Mouse (Mus musculus) MEL-GATA-1-ER (cell line): ENCODE results near the gene Plce1.

Source experiments
- DNase-seq: peaks from one replicate; pipeline ENCODE4 v3.0.0-alpha.2; 2012; ENCODE audit warnings: low read depth; ENCODE audit errors: extremely low read depth

The Plce1 gene

GRCm38 (mm10) chr19:38721808-38722207 lies 240.9 kb downstream of the Plce1 start:
- DNase-seq = no peak

DNA sequence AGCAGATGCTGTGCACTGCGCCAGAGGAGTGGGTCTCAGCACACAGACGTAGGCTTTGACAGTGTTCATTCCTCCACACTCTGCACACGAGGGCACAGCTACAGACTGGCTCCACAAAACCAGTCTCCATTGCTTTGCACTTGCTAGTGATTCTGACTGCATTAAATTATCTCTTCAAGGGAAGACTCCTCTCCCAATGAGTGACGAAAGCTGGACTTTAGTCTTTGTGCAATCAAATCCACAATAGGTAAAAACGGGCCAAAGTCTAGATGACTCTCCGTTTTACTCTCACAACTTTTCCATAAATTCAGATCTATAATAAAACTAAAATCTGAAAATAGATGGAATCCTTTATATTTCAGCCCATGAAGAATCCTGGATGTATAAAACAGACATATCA lies 242.1 kb downstream of the Plce1 start:
- DNase-seq = no peak

DNA sequence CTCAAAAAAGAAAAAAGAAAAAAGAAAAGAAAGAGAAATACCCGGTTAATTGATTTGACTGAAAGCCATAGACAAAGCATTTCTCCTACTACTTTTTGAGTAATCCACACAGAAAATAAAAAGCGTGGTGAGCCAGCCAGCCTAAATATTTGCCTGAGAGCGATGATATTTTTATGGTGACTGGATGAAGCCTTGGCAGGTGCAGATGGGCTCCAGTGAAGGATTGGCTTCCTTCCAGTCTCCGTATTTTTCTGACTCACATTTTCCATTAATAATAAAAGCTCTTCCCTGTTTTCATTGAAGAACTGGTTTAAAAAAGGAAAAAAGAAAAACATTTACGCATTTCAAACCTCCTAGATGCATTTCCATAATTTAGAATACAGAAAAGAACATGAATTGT lies 243.1 kb downstream of the Plce1 start:
- no peak for DNase-seq

DNA sequence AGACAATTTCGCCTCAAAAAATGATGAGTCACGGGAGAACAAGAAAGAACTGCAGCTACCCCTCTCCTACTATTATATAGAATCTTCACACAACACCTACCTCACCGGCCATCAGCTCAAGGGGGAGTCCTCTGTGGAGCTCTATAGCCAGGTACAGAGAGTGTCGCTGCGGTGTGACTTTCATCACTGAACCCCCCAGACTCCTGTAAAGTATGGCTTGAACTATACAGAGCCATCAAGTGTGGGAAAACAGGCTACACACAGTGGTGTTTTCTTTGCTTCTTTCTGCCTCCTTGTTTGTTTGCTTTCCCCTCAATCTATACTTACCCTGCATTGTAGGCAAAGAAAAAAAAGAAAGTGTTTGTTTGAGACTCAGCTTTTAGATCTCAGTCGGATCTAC lies 247.9 kb downstream of the Plce1 start:
- no peak for DNase-seq

DNA sequence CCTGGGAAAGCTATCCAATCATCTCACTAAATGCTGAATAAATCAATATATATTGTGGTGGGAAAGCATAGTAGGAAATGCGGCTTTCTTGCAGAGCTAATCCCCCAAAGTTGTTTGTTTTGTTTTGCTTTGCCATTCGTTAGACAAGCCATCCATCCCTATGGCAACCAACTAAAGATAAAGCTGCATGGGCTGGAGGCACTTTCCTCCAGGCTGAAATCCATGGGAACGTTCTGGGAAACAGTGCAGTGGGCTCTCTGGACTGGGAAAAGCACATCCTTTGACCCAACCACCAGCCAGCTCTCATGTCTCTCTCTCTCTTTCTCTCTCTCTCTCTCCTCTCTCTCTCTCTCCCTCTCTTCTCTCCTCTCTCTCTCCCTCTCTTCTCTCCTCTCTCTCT lies 248.4 kb downstream of the Plce1 start:
- DNase-seq = no peak

DNA sequence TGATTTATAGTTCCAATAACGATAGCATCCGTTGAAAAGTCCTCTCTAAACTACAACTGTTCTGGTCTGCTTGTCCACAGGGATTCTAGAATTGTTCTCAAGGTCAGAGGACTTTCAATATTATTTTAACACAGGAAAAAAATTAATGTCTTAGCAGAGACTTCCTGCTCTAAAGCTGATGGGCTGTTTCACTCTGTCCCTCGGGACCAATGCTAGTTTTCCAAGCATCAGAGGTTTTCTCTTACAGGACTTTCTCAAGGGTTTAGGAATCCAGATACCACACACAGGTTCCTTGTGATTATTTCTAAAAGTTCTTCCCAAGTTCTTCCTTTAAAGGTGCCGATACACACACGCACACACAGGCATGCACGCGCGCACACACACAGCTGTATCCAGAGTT lies 263.6 kb downstream of the Plce1 start:
- DNase-seq = no peak

- no peak for DNase-seq
These were observed 265.0 kb downstream of the Plce1 start for GRCm38 (mm10) chr19:38745810-38746491.

- DNase-seq = no peak
These were observed 265.6 kb downstream of the Plce1 start for GRCm38 (mm10) chr19:38746492-38747014.

DNA sequence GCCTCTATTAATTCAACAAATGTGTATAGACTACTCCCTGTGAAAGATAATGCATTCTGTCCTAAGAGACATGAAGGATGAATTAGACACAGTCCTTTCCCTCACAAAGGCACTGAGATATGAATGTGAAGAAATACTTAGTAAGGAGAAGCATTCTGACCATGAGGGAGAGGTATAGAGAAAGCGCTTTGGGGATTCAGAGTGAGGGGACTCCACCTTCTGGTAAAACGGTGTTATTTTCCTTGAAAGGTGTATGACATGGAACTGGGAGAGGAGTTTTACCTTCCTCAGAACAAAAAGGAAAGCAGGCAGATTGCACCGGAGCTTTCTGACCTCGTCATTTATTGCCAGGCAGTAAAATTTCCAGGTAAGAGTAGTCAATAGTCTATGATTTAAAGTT lies 269.3 kb downstream of the Plce1 start:
- no peak for DNase-seq

GRCm38 (mm10) chr19:38757161-38757560 lies 276.3 kb downstream of the Plce1 start:
- DNase-seq = no peak

DNA sequence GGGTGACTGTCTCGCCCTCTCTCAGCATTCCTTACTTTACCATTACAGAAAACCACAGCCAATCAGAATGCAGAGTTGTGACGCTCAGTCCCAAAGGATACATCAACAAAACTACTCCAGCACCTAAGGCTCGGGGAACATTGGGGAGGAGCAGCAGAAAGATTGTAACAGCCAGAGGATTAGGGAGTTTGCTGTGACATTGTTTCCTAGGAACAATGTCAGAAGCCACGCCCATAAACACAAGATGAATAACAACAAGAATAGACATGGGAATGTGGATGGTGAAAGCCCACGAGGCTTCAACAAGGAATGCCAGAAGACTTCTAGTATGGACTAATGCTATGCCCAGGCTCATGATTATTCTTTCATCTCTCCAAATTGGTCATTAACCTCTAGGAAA lies 277.1 kb downstream of the Plce1 start:
- no peak for DNase-seq

GRCm38 (mm10) chr19:38758685-38759472 lies 278.0 kb downstream of the Plce1 start:
- no peak for DNase-seq

- DNase-seq = no peak
These were observed 279.5 kb downstream of the Plce1 start for GRCm38 (mm10) chr19:38760441-38760840.

- no peak for DNase-seq
These were observed 285.4 kb downstream of the Plce1 start for GRCm38 (mm10) chr19:38766306-38766705.

GRCm38 (mm10) chr19:38775548-38775947 lies 294.6 kb downstream of the Plce1 start:
- peak; percentile 3 for DNase-seq

- DNase-seq = no peak
These were observed 297.9 kb downstream of the Plce1 start for GRCm38 (mm10) chr19:38778805-38779204.

- no peak for DNase-seq
These were observed 302.6 kb downstream of the Plce1 start for GRCm38 (mm10) chr19:38783542-38783941.

GRCm38 (mm10) chr19:38787756-38788155 lies 306.8 kb downstream of the Plce1 start:
- no peak for DNase-seq

DNA sequence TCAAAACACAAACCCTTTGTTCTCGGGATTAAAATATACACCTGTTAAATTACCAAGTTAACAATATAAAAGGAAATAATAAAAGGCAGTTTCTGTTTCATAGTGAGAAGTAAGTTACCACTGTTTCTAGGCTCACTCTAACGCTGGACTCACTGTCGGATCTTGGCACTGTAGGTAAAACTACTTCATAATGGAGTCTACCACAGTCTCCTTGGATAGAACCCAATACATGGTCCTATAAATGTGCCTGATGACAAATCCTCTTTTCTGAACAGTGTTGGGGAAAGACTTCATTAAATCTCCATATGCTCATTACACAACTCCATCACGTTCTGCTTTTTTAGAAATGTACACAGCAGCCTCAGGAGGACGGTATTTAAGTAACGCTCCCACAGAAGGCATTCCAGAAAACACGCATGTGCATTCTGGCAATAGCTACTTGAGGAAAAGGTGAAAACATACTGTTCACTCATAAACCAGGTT lies 312.7 kb downstream of the Plce1 start:
- DNase-seq = no peak

- no peak for DNase-seq
These were observed 315.6 kb downstream of the Plce1 start for GRCm38 (mm10) chr19:38796546-38796945.

GRCm38 (mm10) chr19:38798291-38798690 lies 317.4 kb downstream of the Plce1 start:
- DNase-seq = no peak

DNA sequence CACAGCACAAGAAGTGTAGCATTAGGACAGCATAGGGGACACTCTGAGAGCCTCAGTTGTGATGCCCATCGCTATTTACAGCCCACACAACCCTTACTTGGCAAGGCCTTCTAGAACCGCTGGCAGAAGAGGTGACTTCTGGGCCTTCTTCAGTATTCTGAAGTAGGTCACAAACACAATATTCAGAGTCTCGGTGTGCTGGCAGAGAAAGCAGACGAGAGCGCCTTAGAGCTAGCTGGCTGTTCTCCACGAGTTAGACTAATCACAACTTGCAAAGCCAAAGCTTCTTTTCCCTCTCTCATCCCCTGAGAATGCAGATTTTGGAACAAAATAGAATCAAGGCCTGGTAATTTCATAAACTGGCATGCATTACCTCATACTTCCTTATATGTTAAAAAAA lies 317.9 kb downstream of the Plce1 start:
- no peak for DNase-seq

GRCm38 (mm10) chr19:38818191-38818590 lies 337.3 kb downstream of the Plce1 start:
- DNase-seq = no peak
